Mouse (Mus musculus): ENCODE data around the gene Eif3g. TPM values are rescaled to one million over a fixed set of nuclear protein-coding genes. Genes with fewer than 3 reads are reported as not detected.

Eif3g gene
- polyA plus RNA-seq, 1 experiment: 141 TPM

DNA sequence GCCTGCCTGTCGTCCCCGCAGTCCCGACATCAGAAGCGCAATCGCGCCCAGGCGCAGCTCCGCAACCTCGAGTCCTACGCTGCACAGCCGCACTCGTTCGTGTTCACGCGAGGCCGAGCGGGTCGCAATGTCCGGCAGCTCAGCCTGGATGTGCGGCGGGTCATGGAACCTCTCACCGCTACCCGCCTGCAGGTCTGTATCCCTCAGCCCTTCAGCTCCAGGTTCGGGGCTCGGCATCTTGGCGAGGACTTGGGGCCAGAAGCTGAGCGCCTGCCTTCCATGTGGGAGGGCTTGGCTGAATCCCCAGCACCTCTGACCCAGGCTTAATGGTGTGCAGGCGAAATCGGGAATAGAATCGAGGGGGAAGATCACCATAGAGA lies 10.0 kb downstream of the Eif3g start:
- no peak for DNase-seq (ENCODE audit: low spot score)

DNA sequence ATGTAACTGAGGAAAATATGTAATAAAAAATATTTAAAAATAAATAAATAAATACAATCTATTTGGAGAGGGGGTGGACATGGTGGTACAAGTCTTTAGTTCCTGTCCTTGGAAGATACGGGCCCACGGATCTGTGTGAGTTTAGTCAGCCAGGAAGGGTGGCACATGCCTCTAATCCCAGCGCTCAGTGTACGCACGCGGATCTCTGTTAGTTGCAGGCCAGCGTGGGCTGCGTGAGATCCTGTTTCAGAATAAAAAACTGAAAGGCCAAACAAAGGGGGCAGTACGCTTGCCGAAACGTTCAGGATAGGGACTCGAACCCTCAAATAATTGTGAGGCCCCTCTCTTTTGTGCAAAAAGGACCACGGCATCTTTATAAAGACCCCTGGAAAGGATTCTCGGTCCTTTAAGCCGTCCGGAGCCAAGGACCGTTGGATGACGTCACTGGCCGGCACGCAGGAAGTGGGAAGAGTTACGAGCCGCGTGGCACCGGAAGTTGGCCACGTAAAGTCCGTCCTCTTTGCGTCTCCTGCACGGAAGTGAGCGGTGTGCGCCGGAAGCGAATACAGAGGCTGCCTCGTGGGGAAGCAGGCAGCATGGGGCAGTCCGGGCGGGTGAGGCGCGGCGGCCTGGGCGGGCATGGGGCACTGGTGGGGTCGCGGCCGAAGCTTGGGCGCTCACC lies 10.6 kb downstream of the Eif3g start, which contains the start of gene Ppan:
Ppan (plus strand) TSS at position 472 of the 682 bp plus-strand sequence.
- DNase-seq (ENCODE audit: low spot score): peak; percentile 86

DNA sequence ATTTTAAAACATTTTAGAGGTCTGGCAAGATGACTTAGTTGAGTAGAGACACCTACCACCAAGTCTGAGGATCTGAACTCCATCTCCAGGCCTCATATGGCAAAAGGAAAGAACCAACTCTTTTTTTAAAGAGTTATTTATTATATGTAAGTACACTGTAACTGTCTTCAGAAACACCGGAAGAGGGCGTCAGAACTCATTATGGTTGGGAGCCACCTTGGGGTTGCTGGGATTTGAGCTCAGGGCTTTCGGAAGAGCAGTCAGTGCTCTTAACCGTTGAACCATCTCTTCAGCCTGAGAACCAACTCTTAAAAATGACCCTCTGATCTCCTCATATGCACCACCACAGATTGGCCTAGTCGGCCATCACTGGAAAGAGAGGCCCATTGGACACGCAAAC lies 11.2 kb downstream of the Eif3g start:
- DNase-seq (ENCODE audit: low spot score): no peak

DNA sequence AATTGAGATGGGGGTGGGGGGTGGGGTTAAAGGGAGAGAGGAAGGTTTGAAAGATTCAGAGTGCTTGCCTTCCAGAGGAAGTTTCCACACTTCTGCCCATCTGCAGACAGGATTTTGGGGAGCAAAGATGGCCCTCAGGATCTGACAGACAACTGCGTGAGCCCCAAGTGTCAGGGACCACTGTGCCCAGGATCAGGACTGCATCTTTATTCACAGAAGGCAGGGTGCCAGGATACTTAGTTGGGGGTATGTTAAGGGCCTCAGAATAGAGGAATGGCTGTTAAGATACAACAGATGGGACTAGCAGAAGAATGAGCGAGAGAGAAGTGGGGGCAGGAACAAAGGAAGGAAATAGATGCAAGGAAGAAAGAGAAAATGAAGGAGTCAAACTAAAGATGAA lies 11.9 kb downstream of the Eif3g start:
- DNase-seq (ENCODE audit: low spot score): no peak

DNA sequence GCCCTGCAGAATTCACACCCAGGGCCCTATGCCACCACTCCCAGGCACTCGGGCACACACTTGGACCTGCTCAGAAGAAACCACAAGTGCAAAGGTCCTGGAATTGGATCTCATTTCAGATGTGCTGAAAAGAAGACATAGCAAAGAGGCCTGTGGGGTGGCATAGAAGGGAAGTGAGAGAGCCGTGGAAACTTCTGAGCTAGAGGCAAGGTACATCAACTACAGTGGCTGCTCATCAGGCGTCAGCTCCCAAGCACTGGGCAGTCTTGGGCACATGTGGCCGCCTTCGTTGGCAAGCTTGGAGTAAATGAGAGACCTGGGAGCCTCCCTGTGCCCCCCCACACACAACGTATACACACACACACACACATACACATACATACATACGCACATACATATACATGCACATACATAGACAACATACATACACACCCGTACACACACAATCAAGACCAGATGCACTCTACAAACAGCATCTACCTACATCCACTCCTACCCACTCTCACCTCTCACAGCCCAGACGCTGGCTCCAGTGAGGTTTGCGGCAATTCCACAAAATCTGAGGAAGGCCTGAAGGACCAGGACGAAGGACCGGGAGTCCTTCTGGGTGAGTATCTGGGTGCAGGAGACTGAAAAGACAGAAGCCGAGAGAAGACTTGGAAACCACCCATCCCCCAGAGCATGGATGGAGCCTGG lies 19.2 kb downstream of the Eif3g start, which contains the start of gene Angptl6:
Angptl6 (minus strand) TSS at position 631 of the 696 bp plus-strand sequence.
- no peak for DNase-seq (ENCODE audit: low spot score)

DNA sequence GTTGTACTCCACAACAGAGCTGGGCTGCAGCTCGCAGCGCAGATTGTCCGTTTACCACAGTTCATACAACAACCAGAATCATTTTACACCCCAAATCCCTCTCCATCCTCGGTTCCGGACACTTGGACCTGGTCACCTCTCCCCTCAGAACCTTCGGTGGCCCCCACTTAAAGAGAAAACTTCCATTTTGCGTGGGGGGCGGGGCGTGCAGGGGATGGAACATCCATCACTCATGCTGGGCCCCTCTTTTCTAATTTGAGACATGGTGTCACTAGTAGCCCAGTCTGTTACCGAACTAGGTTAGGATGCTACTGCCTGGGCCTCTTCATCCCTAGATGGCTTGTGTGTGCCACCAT lies 19.7 kb downstream of the Eif3g start:
- DNase-seq (ENCODE audit: low spot score): no peak

DNA sequence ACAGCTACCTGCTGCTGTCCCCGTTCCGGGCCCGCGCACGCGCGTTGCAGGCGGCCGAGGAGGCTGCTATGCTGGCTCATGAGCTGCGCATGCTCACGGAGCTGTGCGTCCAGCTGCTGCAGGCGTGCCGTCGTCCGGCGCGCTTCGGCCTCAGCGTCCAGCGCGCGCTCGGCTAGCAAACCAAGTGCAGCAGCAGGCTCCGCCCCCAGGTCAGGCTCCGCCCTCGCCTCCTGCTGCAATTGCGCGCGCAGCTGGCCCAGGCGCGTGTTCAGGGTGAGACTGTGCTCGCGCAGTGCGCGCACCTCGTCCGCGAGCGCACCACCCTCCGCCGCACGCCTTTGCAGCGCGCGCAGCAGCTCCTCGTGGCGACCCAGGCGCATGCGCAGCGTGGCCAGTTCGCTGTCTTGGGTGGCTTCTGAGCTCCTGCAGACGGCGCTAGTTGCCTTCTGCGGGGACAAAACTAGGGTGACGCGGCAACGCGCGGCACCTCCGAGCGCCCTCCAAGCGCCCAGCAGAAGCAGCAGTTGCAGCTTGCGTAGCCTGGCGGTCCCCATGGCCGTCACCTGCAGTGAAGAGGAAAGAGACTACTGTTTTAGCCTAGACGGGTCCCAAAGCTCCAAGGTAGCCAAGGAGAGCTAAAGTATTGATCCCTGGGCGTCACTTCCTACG lies 20.2 kb downstream of the Eif3g start:
- peak; percentile 98 for DNase-seq (ENCODE audit: low spot score)

DNA sequence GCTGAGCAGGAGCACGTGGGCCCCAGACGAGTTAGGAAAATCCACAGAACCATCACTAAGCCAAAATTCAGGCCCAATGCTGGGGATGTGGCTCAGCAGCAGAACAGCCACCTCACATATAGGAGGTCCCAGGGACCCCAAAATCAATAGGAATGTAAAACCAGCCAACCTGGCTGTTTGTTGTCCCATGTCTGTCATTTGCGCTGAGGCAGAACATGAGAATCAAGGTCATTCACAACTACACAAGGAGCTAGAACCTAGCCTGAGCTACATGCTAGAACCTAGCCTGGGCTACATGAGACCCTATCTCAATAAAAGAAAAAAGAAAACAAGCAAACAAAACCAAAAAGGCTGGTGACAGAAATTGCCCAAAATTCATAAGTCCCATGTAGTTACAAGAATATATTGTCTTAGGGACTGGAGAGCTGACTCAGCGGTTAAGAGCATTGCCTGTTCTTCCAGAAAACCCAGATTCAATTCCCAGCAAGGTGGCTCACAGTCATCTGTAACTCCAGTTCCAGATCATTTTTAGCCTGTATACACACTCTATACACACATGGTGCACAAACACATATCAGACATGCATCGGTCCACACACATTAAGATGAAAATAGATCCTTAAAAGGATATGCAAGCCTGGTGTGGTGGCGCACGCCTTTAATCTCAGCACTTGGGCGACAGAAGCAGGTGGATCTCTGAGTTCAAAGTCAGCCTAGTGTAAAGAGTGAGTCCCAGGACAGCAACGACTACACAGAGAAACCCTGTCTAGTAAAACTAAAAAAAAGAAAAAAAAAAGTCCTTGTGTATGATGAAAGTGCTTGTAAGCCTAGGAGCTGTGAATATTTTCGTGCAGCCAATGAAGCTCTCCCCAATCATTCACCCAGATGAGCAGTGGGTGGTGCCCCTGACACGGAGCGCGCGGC lies 21.0 kb downstream of the Eif3g start:
- DNase-seq (ENCODE audit: low spot score): no peak

DNA sequence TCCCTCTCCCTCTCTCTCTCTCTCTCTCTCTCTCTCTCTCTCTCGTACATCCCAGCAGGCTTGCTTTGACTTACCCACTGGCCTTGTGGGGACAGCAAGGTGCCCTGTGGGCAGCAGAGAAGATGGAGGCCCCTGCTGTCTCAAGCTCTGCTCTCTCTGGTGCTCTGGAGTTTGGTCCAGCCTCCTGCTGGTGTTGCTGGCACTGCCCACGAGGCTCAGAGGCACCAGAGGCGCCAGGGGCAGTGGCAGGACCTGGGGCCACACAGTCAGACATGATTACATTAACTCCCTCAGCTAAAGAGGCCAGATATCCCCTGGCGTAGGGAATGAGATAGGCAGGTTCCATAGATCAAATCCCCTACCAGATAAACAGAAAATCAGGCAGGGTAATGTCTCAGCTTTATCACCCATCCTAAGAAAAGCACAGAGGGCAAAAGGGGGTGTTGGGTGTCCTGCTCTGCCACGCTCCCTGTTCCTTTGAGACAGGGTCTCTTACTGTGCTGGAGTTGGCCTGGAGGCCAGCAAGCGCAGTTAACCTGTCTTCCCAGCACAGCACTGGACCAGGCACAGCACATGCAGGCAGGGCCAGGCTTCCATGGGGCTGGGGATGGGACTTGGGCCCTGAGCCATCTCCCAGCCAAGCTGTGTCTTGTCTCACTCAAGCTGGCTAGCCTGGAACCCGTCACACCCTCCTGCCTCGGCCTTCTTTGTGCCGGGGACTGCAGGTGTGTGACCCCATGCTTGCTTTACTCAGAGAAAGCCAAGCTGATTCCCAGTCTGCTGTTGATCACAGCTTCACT lies 21.9 kb downstream of the Eif3g start:
- no peak for DNase-seq (ENCODE audit: low spot score)

DNA sequence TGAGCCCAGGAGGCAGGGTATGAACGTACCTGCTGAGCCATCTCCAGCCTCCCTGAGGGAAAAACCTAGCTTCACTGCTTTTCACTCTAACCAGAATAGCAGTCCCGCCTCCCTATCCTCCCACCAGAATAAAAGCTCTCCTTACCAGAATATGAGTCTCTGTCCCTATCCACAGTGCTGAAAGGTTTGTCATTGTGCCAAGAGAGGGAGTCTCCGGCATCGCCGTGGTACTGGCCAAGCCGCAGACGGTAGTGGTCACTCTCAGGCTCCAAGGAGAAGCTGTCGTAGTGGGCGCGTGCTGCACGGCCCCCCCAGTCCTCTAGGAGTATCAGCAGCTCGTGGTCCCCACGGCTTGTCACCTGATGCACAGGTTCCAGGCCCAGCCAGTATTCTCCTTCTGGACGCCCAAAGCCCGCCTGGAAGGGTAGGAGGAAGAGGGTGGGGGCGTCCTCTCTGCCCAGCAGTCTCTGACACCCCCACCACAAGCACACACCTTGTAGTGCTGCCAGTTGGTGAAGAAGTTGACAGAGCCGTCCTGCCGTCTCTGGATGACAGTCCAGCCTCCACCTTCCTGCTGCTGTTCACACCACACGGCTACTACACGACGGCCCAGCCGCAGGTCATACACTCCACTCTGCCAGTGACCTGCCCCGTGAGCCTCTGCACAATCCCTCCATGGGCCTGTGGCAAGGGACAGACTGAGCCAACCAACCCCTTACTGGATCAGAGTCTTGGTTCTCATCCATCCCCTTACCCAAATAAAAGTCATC lies 23.2 kb downstream of the Eif3g start:
- DNase-seq (ENCODE audit: low spot score): no peak

DNA sequence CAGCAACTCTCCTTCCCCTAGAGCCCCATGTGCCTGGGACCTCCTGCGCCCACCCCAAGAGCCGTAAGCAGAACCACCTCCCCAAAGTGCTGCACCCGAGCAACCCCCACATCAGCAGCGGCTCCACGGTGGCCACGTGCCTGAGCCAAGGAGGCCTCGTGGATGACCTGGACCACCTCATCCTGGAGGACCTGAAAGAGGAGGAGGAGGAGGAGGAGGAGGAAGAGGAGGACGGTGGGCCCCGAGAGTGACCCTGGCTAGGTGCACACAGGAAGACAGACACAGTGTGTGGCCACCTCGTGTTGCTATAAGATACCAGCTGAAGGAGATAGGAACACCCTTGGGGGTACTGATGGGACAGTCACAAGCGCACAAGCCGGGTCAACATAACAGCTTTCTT lies 24.9 kb downstream of the Eif3g start:
- DNase-seq (ENCODE audit: low spot score): no peak

DNA sequence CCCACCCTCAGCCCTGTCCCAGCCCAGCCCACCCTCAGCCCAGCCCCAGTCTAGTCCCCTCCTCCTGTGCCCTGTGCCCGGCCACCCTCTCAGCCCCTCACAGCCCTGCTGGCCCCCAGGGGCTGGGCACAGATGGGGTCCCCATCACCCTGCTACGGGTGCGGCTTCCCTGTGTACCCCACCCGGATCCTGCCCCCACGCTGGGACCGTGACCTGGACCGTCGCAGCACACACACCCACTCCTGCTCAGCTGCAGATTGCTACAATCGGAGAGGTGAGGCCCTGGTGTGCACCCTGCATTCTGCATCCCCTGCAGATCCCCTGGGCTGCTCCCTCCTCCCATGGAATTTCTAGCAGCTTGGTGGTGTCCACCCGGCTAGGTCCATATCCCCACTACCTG lies 25.4 kb downstream of the Eif3g start:
- no peak for DNase-seq (ENCODE audit: low spot score)

DNA sequence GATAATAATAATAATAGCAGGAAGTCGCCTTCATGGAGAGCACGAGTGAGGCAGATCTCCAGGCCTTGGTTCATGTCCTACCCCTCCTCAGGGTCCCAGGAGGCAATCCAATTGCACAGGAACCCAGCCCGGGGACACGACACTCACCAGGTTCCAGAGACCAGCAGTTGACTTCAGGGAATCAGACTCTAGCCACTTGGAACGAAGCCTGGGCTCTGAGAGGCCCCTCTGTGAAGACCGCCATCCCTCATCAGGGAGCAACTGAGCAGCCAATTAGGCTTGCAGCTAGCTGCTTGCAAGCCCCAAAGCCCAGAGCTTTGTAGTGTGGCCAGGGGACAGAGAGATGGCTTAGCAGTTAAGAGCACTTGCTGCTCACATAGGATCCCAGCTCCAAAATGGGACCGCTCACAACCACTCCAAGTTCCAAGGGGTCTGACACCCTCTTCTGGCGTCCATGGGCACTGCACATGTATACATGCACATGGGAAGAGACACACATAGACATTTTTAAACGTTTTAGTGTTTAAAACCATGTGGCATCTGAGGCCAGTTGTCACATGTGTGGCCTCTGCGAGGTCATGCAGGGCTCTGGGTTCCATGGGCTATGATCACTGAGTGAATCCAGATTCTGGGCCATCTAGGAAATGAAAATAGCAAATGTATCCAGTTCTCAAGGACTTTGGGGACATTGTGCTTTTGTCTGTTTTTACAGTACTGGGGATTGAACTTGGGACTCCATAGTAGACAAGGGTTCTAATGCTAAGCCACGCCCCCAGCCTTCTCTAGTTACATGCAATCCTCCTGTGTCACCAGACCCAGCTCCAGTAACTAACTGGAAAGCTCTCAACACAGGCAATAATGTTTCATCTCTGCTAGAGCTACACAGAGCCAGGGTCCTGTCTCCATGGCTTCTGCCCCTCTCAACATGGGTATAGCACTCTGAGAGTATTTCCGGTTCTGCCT lies 27.9 kb downstream of the Eif3g start:
- no peak for DNase-seq (ENCODE audit: low spot score)

DNA sequence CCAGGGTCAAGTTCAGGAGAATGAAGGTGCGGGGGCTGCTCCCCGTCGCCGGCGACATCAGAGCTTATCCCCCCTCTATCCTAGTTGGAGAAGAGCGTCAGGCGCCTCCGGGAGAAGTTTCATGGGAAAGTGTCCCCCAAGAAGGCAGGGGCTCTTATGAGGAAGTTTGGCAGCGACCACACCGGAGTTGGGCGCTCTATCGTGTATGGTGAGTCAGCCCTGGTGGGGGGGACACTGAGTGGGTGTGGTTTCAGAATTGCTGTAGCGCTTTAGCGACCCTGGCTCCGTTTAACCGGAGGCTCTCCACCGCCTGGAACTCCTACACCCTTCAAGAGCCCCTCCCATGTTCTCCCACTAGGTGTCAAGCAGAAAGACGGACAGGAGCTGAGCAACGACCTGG lies 29.2 kb downstream of the Eif3g start:
- no peak for DNase-seq (ENCODE audit: low spot score)

DNA sequence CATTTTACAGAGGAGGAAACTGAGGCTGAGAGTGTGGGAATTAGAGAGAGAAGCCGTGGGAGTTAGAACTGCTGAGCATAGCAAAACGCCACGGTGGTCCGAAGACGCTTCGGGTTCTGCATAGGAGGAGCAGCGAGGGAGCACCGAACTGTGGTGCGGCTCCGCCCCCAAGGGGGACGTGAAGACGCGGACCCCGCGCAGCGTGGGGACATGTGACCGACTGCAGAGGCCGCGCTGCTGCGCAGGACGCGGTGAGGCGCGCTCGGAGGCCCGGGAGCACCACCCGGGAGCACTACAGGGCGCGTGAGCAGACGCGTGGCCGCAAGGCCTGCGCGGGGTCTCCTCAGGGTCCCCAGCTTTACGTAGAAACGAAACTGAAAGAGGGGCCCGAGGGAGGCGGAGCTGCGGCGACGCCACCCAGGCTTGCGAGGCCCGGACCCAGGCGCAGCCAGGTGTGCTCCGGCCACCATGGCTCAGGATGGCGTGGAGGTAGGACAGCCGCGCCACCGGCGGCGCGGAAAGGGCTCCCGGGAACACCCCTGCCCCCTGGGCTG lies 29.9 kb downstream of the Eif3g start, which contains the start of gene A230050P20Rik:
A230050P20Rik (plus strand) TSS at position 195 of the 554 bp plus-strand sequence.
- DNase-seq (ENCODE audit: low spot score): peak; percentile 53

DNA sequence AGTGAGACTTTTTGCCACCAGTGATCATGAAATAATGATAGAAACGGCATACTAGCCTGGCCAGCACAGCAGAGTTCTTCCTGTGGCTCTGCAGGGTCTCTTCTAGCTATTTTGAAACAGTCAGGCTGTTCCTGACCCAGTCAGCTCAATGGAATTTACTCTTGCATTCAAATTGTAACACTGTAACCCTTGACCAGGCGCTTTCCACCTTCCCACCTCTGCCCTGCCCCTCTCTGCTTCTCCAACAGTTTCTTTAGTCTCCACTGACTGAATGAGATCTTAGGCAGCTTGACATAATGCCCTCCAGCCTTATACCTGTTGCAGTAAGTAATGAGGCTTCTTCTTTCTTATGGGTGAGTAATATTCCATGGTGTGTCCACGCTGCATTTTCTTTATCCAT lies 31.5 kb downstream of the Eif3g start:
- no peak for DNase-seq (ENCODE audit: low spot score)

DNA sequence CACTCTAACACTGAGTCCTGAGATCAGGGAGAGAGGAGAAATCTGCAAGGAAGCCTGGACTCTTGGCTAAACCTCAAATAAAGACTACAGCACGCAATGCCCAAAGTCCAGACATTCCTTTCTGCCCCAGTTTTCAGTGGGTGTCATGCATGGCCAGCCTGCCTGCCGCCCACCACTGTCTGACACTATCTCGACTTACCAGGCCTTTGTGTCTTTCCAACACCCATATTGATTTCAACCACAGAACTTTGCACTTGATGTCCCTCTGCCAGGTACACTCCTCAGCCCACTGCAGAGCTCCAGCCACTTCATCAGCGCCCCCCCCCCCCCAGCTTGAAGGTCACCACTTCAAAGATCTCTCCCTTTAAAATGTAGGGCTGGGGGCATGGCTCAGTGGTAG lies 36.2 kb downstream of the Eif3g start:
- DNase-seq (ENCODE audit: low spot score): no peak

DNA sequence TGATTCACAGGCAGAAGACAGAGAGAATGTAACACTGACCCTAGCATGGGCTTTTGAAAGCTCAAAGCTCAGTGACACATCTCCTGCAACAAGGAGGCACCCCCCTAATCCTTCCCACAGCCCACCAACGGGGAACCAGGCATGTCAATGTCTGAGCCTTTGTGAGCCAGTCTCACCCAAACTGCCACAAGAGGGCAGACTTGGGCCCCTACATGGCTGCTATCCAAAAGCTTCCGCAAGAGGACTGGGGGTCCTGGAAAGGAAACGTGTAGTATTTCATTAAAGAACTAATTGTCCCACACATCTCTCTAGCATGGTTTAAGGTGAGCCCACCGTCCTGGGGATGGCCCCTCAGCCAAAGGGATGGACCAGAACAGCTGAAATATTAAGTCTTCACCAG lies 36.6 kb downstream of the Eif3g start:
- no peak for DNase-seq (ENCODE audit: low spot score)

DNA sequence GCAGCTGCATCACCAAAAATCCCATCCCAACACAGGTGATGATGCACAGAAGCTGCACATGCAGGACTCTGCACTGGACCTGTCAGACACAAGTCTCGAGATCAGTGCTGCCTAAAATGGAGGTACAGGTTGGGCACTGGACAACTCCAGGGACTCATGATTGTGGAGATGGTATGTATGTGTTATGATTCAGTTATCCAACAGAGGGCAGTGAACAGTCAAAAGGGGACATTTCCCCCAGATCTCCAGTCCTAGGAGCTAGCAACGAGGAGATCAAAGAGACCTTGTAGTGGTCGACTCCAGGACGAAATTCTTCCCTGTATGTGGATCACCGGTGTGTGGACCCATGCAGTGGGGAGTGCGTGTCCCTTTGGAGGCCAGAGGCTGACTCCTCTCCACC lies 38.5 kb downstream of the Eif3g start:
- no peak for DNase-seq (ENCODE audit: low spot score)

Data from urinary bladder, adult 2 months (tissue).